15 mouse cellular contexts compared by ENCODE assay signal in genomic region chr4:57489887-57490286, GRCm38 (mm10). TPM values are rescaled to one million over a fixed set of nuclear protein-coding genes. Genes with fewer than 3 reads are reported as not detected.
A peak's percentile ranks its signal among the peaks of the same experiment; 100 is the strongest.
DNase-seq lines count a peak whose midpoint lies in the region; ATAC-seq and TF ChIP-seq lines count a peak whose summit lies in the region.
"Had no signal": no experiment of that assay in that cellular context is flagged by ENCODE, and none has a peak within 500 bp of the region (broad histone marks: within the 10 kb centered on the region; RNA-seq: fewer than 3 reads in every experiment).

No protein-coding gene starts in this region.

- no peaks in the 10 kb centered on the region for H3K79me2 ChIP-seq in heart, adult 2 months (replicated peaks; ENCODE audit: control insufficient read depth, insufficient read depth, low read length)

- no peak for ATAC-seq in heart, embryonic 11.5 days (replicated peaks; ENCODE audit: insufficient number of reproducible peaks, low FRiP score, low TSS enrichment)
- ATAC-seq in lung, embryonic 15.5 days (ENCODE audit: borderline replicate concordance, extremely low read depth, low FRiP score, low TSS enrichment): peak; percentile 52; the same call in 1 of the 2 replicates
- ATAC-seq: liver, postnatal 0 days; midbrain, embryonic 15.5 days had no signal

- peak overlapping the region; percentile 51 for H3K27ac ChIP-seq in heart, adult 2 months
- H3K27ac ChIP-seq in heart, embryonic 11.5 days (ENCODE audit: low read depth, low read length): no peak overlapping the region
- H3K27ac ChIP-seq in lung, embryonic 15.5 days: peak overlapping the region; percentile 62
- H3K27ac ChIP-seq: forebrain, embryonic 12.5 days; hindbrain, embryonic 10.5 days; midbrain, embryonic 15.5 days had no signal

- DNase-seq in heart, adult 2 months: no peak
- DNase-seq in lung, postnatal 4 days: no peak
- DNase-seq in adipocyte (ENCODE audit: low spot score): peak; percentile 15
- DNase-seq in heart, postnatal 4 days: peak; percentile 38
- DNase-seq in kidney, postnatal 10 days: no peak
- DNase-seq in layer of hippocampus, adult 9-11 months: no peak
- DNase-seq: cerebellum, adult 9-10 months; embryo, embryonic 11 days; liver, postnatal 0 days had no signal

- 38% methylated on average over 6 of the region's 6 CpGs for WGBS in heart, adult 2 months
- 83% methylated on average over 6 of the region's 6 CpGs for WGBS in heart, embryonic 11.5 days (ENCODE audit: insufficient replicate concordance)
- 52% methylated on average over 6 of the region's 6 CpGs for WGBS in lung, embryonic 15.5 days

- TF ChIP-seq CTCF in heart, adult 2 months (IDR thresholded peaks at IDR 0.05): peak; percentile 44

- H3K4me2 ChIP-seq in heart, embryonic 11.5 days: no peak overlapping the region
- H3K4me2 ChIP-seq in lung, embryonic 15.5 days: no peak overlapping the region
- H3K4me2 ChIP-seq: forebrain, embryonic 12.5 days; midbrain, embryonic 15.5 days had no signal

- intact Hi-C loops in heart, adult 2 months (cut with DNase I): no loop called here

- H3K9ac ChIP-seq in heart, adult 2 months (ENCODE audit: low read depth, low read length): no peak overlapping the region
- no peak overlapping the region for H3K9ac ChIP-seq in heart, embryonic 11.5 days (ENCODE audit: low read depth, low read length)
- H3K9ac ChIP-seq in lung, embryonic 15.5 days: no peak overlapping the region
- H3K9ac ChIP-seq: forebrain, embryonic 12.5 days; liver, postnatal 0 days; midbrain, embryonic 15.5 days had no signal

- TF ChIP-seq POLR2A in heart, adult 2 months (IDR thresholded peaks at IDR 0.05; ENCODE audit: insufficient read depth, low read depth, low read length): no peak

- no peaks in the 10 kb centered on the region for H3K9me3 ChIP-seq in heart, embryonic 11.5 days (replicated peaks; ENCODE audit: control insufficient read depth, low read length)
- H3K9me3 ChIP-seq in lung, embryonic 15.5 days: no peaks in the 10 kb centered on the region
- H3K9me3 ChIP-seq: forebrain, embryonic 12.5 days; hindbrain, embryonic 10.5 days; midbrain, embryonic 15.5 days had no signal

- H3K4me1 ChIP-seq in heart, adult 2 months (ENCODE audit: control insufficient read depth, insufficient read depth, low read length): no peaks in the 10 kb centered on the region
- 0 out of 2 replicates have a peak, but pooled peaks cover 4% of the 10 kb centered on the region for H3K4me1 ChIP-seq in heart, embryonic 11.5 days (ENCODE audit: control insufficient read depth, insufficient read depth, low read length)
- no peaks in the 10 kb centered on the region for H3K4me1 ChIP-seq in lung, embryonic 15.5 days
- H3K4me1 ChIP-seq: forebrain, embryonic 12.5 days; hindbrain, embryonic 10.5 days; midbrain, embryonic 15.5 days had no signal

- H3K27me3 ChIP-seq in heart, adult 2 months (ENCODE audit: control insufficient read depth, insufficient read depth, low read length): no peaks in the 10 kb centered on the region
- no peaks in the 10 kb centered on the region for H3K27me3 ChIP-seq in heart, embryonic 11.5 days (ENCODE audit: control insufficient read depth, insufficient read depth, low read length)
- H3K27me3 ChIP-seq in lung, embryonic 15.5 days: no peaks in the 10 kb centered on the region
- H3K27me3 ChIP-seq: forebrain, embryonic 12.5 days; midbrain, embryonic 15.5 days had no signal

- peaks cover 3% of the 10 kb centered on the region; the same call in 1 of the 2 replicates for H3K36me3 ChIP-seq in heart, adult 2 months (ENCODE audit: control insufficient read depth, insufficient read depth, low read length)
- H3K36me3 ChIP-seq in heart, embryonic 11.5 days (ENCODE audit: control insufficient read depth, insufficient read depth, low read length): no peaks in the 10 kb centered on the region
- H3K36me3 ChIP-seq in lung, embryonic 15.5 days: no peaks in the 10 kb centered on the region
- H3K36me3 ChIP-seq: forebrain, embryonic 12.5 days; hindbrain, embryonic 10.5 days; midbrain, embryonic 15.5 days had no signal

- no peak overlapping the region for H3K4me3 ChIP-seq in heart, adult 2 months
- H3K4me3 ChIP-seq in heart, embryonic 11.5 days (ENCODE audit: low read depth, low read length): no peak overlapping the region
- no peak overlapping the region for H3K4me3 ChIP-seq in lung, embryonic 15.5 days
- H3K4me3 ChIP-seq: forebrain, embryonic 12.5 days; hindbrain, embryonic 10.5 days; midbrain, embryonic 15.5 days had no signal

- TF ChIP-seq EP300 in heart, adult 2 months (IDR thresholded peaks at IDR 0.05; ENCODE audit: insufficient read depth, low read depth, low read length): no peak

RNA-seq across cellular contexts. Expression of gene Palm2, which starts 55.8 kb away (rescaled TPM):
- 10 to 100 TPM in 1 of 2 experiments, 1 to 10 TPM in 1; 9.9 to 13.2 TPM for total RNA-seq in heart, adult 2 months (2021)
- polyA plus RNA-seq in heart, adult 2 months (2012; rRNA removed): 0.33 and 0.56 TPM in 2 replicates
- polyA plus RNA-seq in heart, embryonic 11.5 days (2014; fragmentation: Nextera tagmentation; extraction: Ambion mirVana): 23.0 and 29.0 TPM in 2 replicates
- 7.9 and 8.0 TPM in 2 replicates for polyA plus RNA-seq in lung, embryonic 15.5 days (2015; fragmentation: Nextera tagmentation; extraction: Ambion mirVana)
- 10 to 100 TPM; 48.4 to 64.2 TPM for total RNA-seq in heart, postnatal 4 days (2021)
- total RNA-seq: MEL had no signal

Comparison
In these comparisons a context has a peak if more than half of its experiments do, and no peak if none do; other contexts are left out.
1. DNase-seq: peak in adipocyte (single experiment) and heart, postnatal 4 days (single experiment); none in heart, adult 2 months (0 of 2), lung, postnatal 4 days (0 of 2), kidney, postnatal 10 days (single experiment) and layer of hippocampus, adult 9-11 months (single experiment).